Mouse (Mus musculus): ENCODE results near the gene Camk1d. TPM values are rescaled to one million over a fixed set of nuclear protein-coding genes. Genes with fewer than 3 reads are reported as not detected.

Gene Camk1d
- polyA plus RNA-seq, 2 experiments, result 4.9 to 7.7 TPM

DNA sequence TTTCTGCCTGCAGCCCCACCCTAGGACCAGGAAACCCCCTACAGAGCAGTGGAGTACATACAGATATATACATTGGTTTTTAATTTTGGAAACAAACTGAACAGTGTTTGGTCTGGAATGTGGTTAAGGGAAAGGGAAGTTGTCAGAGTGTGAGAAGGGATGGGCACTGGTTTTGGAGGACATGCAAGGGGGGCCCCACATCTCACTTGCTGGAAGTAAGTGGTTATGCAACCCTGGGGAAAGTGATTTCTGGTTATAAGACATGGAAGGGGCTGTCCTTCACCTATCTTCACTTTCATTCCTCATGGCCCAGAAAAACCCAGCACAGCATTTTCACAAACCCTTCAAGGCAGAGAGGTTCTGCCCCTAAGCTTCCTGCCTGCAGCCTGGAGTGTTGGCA lies 419.2 kb downstream of the Camk1d start:
- ATAC-seq (ENCODE audit: low FRiP score, low read depth) (no peak), DNase-seq (ENCODE audit: low spot score) (no peak)
- no peak overlapping the region for H3K27ac ChIP-seq (replicated peaks; ENCODE audit: low read depth, low read length)
- H3K27me3 ChIP-seq (ENCODE audit: control insufficient read depth, insufficient read depth, low read length), result no peaks in the 10 kb centered on the region
- H3K9me3 ChIP-seq (ENCODE audit: control insufficient read depth, low read length), result no peaks in the 10 kb centered on the region
- TF ChIP-seq POLR2A (IDR thresholded peaks at IDR 0.05; ENCODE audit: borderline replicate concordance, extremely low read depth, insufficient read depth, insufficient read length), result no peak
- no peak overlapping the region for H3K4me3 ChIP-seq (replicated peaks; ENCODE audit: low read length)
- no peak overlapping the region for H3K4me2 ChIP-seq (replicated peaks; ENCODE audit: low read depth, low read length, severe bottlenecking)
- H3K9ac ChIP-seq (ENCODE audit: low read depth, low read length, severe bottlenecking), result no peak overlapping the region
- H3K36me3 ChIP-seq (ENCODE audit: control insufficient read depth, insufficient read depth, low read length), result no peaks in the 10 kb centered on the region
- H3K4me1 ChIP-seq (ENCODE audit: control insufficient read depth, insufficient read depth, low read length), result peaks cover 5% of the 10 kb centered on the region; the same call in 1 of the 2 replicates

DNA sequence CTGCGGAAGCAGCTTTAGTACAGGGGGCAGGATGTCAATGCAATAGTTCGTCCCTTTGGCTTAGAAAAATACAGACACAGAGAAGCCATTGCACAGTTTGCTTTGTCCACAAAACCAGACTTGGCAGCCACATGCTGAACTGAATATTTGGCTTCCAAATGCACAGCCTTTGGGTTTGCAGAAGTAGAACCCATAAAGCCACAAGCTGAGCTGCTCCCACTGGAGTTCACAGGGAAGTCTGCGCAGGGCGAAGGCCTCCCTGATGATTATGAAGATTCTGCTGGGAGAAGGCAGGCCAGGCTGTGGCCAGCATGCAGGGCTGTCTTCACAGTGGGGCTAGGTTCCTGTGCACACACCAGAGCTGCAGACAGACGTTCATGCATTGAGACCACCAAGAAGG lies 419.9 kb downstream of the Camk1d start:
- TF ChIP-seq POLR2A (IDR thresholded peaks at IDR 0.05; ENCODE audit: borderline replicate concordance, extremely low read depth, insufficient read depth, insufficient read length), result no peak
- Histone ChIP-seq H3K4me1 (ENCODE audit: control insufficient read depth, insufficient read depth, low read length) (peaks cover 5% of the 10 kb centered on the region; the same call in 1 of the 2 replicates), H3K27me3 (ENCODE audit: control insufficient read depth, insufficient read depth, low read length) (no peaks in the 10 kb centered on the region), H3K4me2 (replicated peaks; ENCODE audit: low read depth, low read length, severe bottlenecking) (no peak overlapping the region), H3K27ac (replicated peaks; ENCODE audit: low read depth, low read length) (no peak overlapping the region), H3K9ac (ENCODE audit: low read depth, low read length, severe bottlenecking) (no peak overlapping the region), H3K9me3 (ENCODE audit: control insufficient read depth, low read length) (no peaks in the 10 kb centered on the region), H3K4me3 (replicated peaks; ENCODE audit: low read length) (no peak overlapping the region), H3K36me3 (ENCODE audit: control insufficient read depth, insufficient read depth, low read length) (no peaks in the 10 kb centered on the region)
- 67% methylated on average over 5 of the region's 5 CpGs for WGBS
- DNase-seq (ENCODE audit: low spot score) (no peak), ATAC-seq (ENCODE audit: low FRiP score, low read depth) (no peak)

DNA sequence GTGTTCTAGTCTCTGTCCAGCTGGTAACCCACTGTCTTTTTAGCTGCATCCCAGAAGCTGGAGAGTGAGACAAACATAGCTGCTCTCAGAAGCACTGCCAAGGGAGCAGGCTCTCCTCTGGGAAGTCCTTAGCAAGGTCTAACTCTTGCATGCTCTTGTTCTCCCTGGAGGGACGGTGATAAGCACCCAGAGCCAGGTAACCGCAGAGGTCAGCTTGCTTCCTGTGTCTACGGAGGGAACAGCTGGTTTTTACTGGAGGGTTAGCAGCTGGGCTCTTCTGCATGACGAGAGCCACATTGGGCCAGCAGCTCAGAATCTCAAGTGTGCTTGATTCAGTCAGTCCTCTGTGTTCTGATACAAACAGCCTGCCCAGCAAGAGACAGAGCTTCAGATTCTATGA lies 425.7 kb downstream of the Camk1d start:
- H3K27me3 ChIP-seq (ENCODE audit: control insufficient read depth, insufficient read depth, low read length), result no peaks in the 10 kb centered on the region
- WGBS, result 58% methylated on average over 4 of the region's 4 CpGs
- H3K9ac ChIP-seq (ENCODE audit: low read depth, low read length, severe bottlenecking), result no peak overlapping the region
- H3K27ac ChIP-seq (replicated peaks; ENCODE audit: low read depth, low read length), result no peak overlapping the region
- no peak overlapping the region for H3K4me2 ChIP-seq (replicated peaks; ENCODE audit: low read depth, low read length, severe bottlenecking)
- H3K4me1 ChIP-seq (ENCODE audit: control insufficient read depth, insufficient read depth, low read length), result peaks cover 4% of the 10 kb centered on the region; the same call in 1 of the 2 replicates
- ATAC-seq (ENCODE audit: low FRiP score, low read depth) (no peak), DNase-seq (ENCODE audit: low spot score) (no peak)
- H3K36me3 ChIP-seq (ENCODE audit: control insufficient read depth, insufficient read depth, low read length), result no peaks in the 10 kb centered on the region
- H3K4me3 ChIP-seq (replicated peaks; ENCODE audit: low read length), result no peak overlapping the region
- H3K9me3 ChIP-seq (ENCODE audit: control insufficient read depth, low read length), result no peaks in the 10 kb centered on the region
- TF ChIP-seq POLR2A (IDR thresholded peaks at IDR 0.05; ENCODE audit: borderline replicate concordance, extremely low read depth, insufficient read depth, insufficient read length), result no peak

DNA sequence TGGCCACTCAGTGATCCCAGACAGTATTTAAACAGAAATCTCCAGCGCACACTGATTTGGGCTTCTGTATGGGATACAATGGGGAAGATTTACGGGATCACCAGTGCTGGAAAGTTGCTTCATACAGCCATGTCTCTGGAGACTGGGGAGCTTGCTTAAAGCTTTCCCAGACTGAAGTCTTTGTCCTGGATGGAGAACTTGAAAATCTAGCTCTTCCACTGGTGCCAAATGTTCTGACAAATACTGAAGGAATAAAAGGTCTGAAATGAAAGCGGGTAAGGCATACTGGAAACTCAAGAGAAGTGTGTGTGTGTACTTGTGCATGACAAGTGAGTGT lies 427.3 kb downstream of the Camk1d start:
- Histone ChIP-seq H3K36me3 (ENCODE audit: control insufficient read depth, insufficient read depth, low read length) (no peaks in the 10 kb centered on the region), H3K9me3 (ENCODE audit: control insufficient read depth, low read length) (no peaks in the 10 kb centered on the region), H3K4me1 (ENCODE audit: control insufficient read depth, insufficient read depth, low read length) (peaks cover 4% of the 10 kb centered on the region; the same call in 1 of the 2 replicates), H3K4me3 (replicated peaks; ENCODE audit: low read length) (no peak overlapping the region), H3K27me3 (ENCODE audit: control insufficient read depth, insufficient read depth, low read length) (no peaks in the 10 kb centered on the region), H3K27ac (replicated peaks; ENCODE audit: low read depth, low read length) (no peak overlapping the region), H3K9ac (ENCODE audit: low read depth, low read length, severe bottlenecking) (no peak overlapping the region), H3K4me2 (replicated peaks; ENCODE audit: low read depth, low read length, severe bottlenecking) (no peak overlapping the region)
- 91% methylated on average over 3 of the region's 3 CpGs for WGBS
- TF ChIP-seq POLR2A (IDR thresholded peaks at IDR 0.05; ENCODE audit: borderline replicate concordance, extremely low read depth, insufficient read depth, insufficient read length), result no peak
- ATAC-seq (ENCODE audit: low FRiP score, low read depth) (no peak), DNase-seq (ENCODE audit: low spot score) (peak; percentile 27)

DNA sequence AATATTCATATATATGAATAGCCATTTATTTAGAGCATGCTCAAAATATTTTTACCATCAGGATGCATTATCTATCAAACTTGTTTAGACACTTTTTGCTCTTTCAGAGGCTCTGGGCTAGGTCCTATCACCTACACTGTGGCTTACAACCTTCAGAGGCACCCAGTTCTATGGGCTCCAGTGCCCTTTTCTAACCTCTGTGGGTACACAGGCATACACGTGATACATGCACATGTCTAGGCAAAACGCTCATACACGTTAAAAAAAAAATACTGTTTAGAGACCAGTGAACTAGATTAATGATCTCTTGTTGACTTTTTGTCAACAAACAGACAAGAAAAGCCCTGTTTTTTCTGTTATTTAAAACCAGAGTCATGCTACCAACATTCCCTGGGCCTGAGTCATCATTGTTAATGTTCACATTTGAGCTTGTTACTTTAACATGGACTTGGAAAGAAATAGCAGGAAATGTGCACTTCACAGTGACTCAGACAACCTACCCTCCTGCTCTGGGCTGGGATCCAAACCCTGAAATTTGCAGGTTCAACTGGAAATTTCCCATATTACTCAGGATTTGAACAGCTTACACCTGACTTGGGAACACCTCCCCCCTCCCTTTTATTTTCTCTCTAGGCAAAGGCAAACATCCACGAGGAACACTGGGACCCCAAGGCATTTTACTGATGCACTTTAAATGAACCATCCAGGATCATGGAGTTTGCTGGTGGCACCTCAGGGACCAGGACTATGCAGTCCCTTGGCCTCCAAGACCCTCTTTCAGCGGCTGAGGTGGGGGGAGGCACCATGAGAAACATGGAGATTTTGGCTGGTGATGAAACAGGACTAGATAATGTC lies 427.9 kb downstream of the Camk1d start:
- Histone ChIP-seq H3K4me3 (replicated peaks; ENCODE audit: low read length) (no peak overlapping the region), H3K36me3 (ENCODE audit: control insufficient read depth, insufficient read depth, low read length) (no peaks in the 10 kb centered on the region), H3K27ac (replicated peaks; ENCODE audit: low read depth, low read length) (0 out of 2 replicates have a peak overlapping the region, but pooled peaks have one; percentile 1), H3K9me3 (ENCODE audit: control insufficient read depth, low read length) (no peaks in the 10 kb centered on the region), H3K4me1 (ENCODE audit: control insufficient read depth, insufficient read depth, low read length) (peaks cover 4% of the 10 kb centered on the region; the same call in 1 of the 2 replicates), H3K4me2 (replicated peaks; ENCODE audit: low read depth, low read length, severe bottlenecking) (no peak overlapping the region), H3K27me3 (ENCODE audit: control insufficient read depth, insufficient read depth, low read length) (no peaks in the 10 kb centered on the region), H3K9ac (ENCODE audit: low read depth, low read length, severe bottlenecking) (no peak overlapping the region)
- TF ChIP-seq POLR2A (IDR thresholded peaks at IDR 0.05; ENCODE audit: borderline replicate concordance, extremely low read depth, insufficient read depth, insufficient read length), result no peak
- DNase-seq (ENCODE audit: low spot score), result peak; percentile 74
- WGBS, result 50% methylated on average over 5 of the region's 5 CpGs
- peak; percentile 58; the same call in 1 of the 2 replicates for ATAC-seq (ENCODE audit: low FRiP score, low read depth)

All from limb, embryonic 14.5 days (tissue).